Mouse (Mus musculus) thymus, adult 2 months (tissue): Measurements from ENCODE around the gene Tmem189.

Experiments used
- CTCF ChIP-seq: fragments of 200-500 bp; IDR thresholded peaks from 2 replicates; pipeline ENCODE4 v1.5.1; 2012; ENCODE audit warnings: mild to moderate bottlenecking, control low read depth, low read length, moderate library complexity, borderline replicate concordance; ENCODE audit not compliant: control insufficient read depth, poor library complexity, insufficient read depth; ENCODE audit errors: extremely low read depth
- POLR2A ChIP-seq: fragments of 200-500 bp; IDR thresholded peaks from 2 replicates; pipeline ENCODE4 v1.6.1; 2012; ENCODE audit warnings: mild to moderate bottlenecking, low read length, control low read depth, moderate library complexity; ENCODE audit not compliant: control insufficient read depth, poor library complexity, insufficient read depth; ENCODE audit errors: extremely low read depth

GRCm38 (mm10) chr2:167651622-167652021 is 38.0 kb downstream of the Tmem189 start:
- TF ChIP-seq POLR2A (no peak), CTCF (no peak)
